ENCODE assay signal across 1 mouse cellular context in the genomic region with DNA sequence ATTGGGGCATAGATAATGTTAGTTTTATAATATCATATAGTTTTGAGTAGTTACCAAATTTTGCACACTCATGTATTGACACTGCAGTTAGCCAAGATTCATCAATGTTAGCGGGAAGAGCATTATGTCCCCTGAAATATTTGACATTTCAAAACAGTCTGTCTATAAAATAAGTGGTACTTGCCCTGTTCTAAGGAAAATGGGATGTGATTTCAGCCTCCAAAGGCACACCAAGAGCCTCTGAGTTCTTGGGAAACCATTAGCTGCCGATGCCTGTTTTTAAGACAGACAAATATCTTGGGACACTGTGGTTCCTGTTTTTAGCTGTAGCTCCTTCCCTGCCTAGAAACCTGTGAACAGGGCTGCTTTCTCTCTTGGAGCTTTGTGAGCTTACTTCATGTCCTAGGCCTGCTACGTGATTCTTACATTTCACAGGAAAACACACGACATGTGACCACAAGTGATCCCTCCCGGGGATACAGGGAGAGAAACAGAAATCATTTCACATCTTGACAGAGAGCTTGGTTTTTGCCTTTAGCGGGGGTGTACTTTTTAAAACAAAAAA.
TF ChIP-seq lines count a peak whose summit lies in the region.

No protein-coding gene starts in this region.

TF ChIP-seq in MEL, 35 proteins besides CTCF, POLR2A, EP300 and RAD21 (continued from another document):
- TF ChIP-seq MAFK (IDR thresholded peaks at IDR 0.05; ENCODE audit: borderline replicate concordance, low read depth, low read length) = no peak
- TF ChIP-seq BHLHE40 (IDR thresholded peaks at IDR 0.05; ENCODE audit: borderline replicate concordance, low read depth, low read length) = no peak; the same call in 1 of the 2 replicates
- TF ChIP-seq UBTF (IDR thresholded peaks at IDR 0.05; ENCODE audit: borderline replicate concordance, insufficient read depth, low read depth, low read length) = no peak
- TF ChIP-seq ZNF384 (IDR thresholded peaks at IDR 0.05; ENCODE audit: low read depth, low read length) = no peak; the same call in 1 of the 2 replicates
- TF ChIP-seq MAZ (IDR thresholded peaks at IDR 0.05; ENCODE audit: low read depth, low read length) = no peak
- TF ChIP-seq MXI1 (IDR thresholded peaks at IDR 0.05; ENCODE audit: low read depth, low read length) = peak; percentile 48; the same call in 1 of the 2 replicates
- no peak for TF ChIP-seq NRF1 (IDR thresholded peaks at IDR 0.05; ENCODE audit: insufficient read depth, low read depth, low read length, poor library complexity, severe bottlenecking)
- TF ChIP-seq POLR2AphosphoS2 (IDR thresholded peaks at IDR 0.05; ENCODE audit: low read length) = peak; percentile 59
- no peak for TF ChIP-seq ELF1 (IDR thresholded peaks at IDR 0.05; ENCODE audit: low read depth, low read length)
